Mouse (Mus musculus): ENCODE results near the gene Arid3a.
A peak's percentile ranks its signal among the peaks of the same experiment; 100 is the strongest.

DNA sequence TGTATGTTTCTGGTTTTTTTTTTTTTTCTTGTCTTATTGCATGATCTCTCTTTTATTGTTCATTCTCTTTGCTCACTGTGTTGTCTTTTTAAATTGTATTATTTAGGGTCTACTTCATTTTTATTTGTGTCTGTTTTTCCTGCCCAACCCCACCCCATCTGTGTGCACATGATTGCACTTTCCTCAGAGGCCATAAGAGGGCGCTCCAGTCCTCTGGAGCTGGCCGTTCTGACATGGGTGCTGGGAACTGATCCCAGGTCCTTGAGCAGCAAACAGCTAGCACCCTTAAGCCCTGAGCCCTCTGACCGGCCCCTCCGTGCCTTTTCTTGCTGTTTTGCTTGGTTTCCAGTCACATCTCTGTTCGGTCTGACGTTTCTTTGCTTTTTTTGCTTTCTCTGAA lies 64.7 kb downstream of the Arid3a start:
- TF ChIP-seq CTCF (IDR thresholded peaks at IDR 0.05; ENCODE audit: control insufficient read depth, insufficient read depth, low read length) (peak; percentile 27; the same call in 1 of the 2 replicates), POLR2A (IDR thresholded peaks at IDR 0.05; ENCODE audit: borderline replicate concordance, control insufficient read depth, low read depth, low read length) (no peak)

All from bone marrow, adult 2 months (tissue).